Comparison of ENCODE assay signal across 10 mouse cellular contexts in the genomic region with DNA sequence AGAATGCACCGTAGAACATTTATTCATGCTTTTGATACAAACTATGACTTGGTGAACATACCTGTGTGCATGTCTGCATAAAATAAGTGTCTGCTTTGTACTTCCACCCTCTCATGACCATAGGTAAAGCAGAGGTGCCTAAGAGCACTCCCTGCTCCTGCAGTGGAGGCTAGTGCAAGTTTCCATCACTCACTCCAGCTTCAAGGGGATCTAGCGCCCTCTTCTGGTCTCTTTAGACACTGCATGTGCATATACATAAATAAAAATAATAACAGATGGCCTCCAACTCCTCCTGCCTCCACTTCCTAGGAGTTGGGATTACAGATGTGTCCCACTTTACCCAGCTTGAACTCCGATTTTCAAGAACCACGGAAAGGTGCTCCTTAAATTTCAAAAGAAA. TPM values are rescaled to one million over a fixed set of nuclear protein-coding genes. Genes with fewer than 3 reads are reported as not detected.
DNase-seq lines count a peak whose midpoint lies in the region; ATAC-seq and TF ChIP-seq lines count a peak whose summit lies in the region.
"Had no signal": no experiment of that assay in that cellular context is flagged by ENCODE, and none has a peak within 500 bp of the region (broad histone marks: within the 10 kb centered on the region; RNA-seq: fewer than 3 reads in every experiment).

No protein-coding gene starts in this region.

- H3K4me1 ChIP-seq in heart, embryonic 11.5 days (ENCODE audit: control insufficient read depth, insufficient read depth, low read length) = no peaks in the 10 kb centered on the region
- H3K4me1 ChIP-seq in small intestine, adult 2 months (ENCODE audit: control insufficient read depth, insufficient read depth, insufficient read length, low read length) = no peaks in the 10 kb centered on the region
- H3K4me1 ChIP-seq: limb, embryonic 15.5 days had no signal

- H3K4me3 ChIP-seq in heart, embryonic 11.5 days (ENCODE audit: low read depth, low read length) = no peak overlapping the region
- H3K4me3 ChIP-seq in small intestine, adult 2 months (ENCODE audit: low read depth, low read length) = no peak overlapping the region
- H3K4me3 ChIP-seq: erythroblast, embryonic 14.5 days; limb, embryonic 15.5 days had no signal

- no peak for TF ChIP-seq POLR2A in small intestine, adult 2 months (IDR thresholded peaks at IDR 0.05; ENCODE audit: low read depth, low read length)

- 62% methylated on average over 4 of the region's 4 CpGs for WGBS in heart, embryonic 11.5 days (ENCODE audit: insufficient replicate concordance)
- WGBS in small intestine, adult 2 months = 66% methylated on average over 4 of the region's 4 CpGs

- peak; percentile 68; the same call in 1 of the 2 replicates for TF ChIP-seq CTCF in small intestine, adult 2 months (IDR thresholded peaks at IDR 0.05; ENCODE audit: extremely low read depth, insufficient read length, insufficient replicate concordance, low read depth, low read length)

- H3K27me3 ChIP-seq in heart, embryonic 11.5 days (ENCODE audit: control insufficient read depth, insufficient read depth, low read length) = no peaks in the 10 kb centered on the region
- H3K27me3 ChIP-seq in small intestine, adult 2 months (ENCODE audit: control insufficient read depth, insufficient read depth, low read length) = no peaks in the 10 kb centered on the region
- H3K27me3 ChIP-seq: limb, embryonic 15.5 days had no signal

- intact Hi-C loops in heart, postnatal 14 days (cut with DNase I) = no loop called here

- H3K9ac ChIP-seq in heart, embryonic 11.5 days (ENCODE audit: low read depth, low read length) = no peak overlapping the region
- H3K9ac ChIP-seq: limb, embryonic 15.5 days had no signal

- 0 out of 2 replicates have a peak, but pooled peaks cover 3% of the 10 kb centered on the region for H3K9me3 ChIP-seq in heart, embryonic 11.5 days (replicated peaks; ENCODE audit: control insufficient read depth, low read length)
- H3K9me3 ChIP-seq: limb, embryonic 15.5 days had no signal

- H3K36me3 ChIP-seq in heart, embryonic 11.5 days (ENCODE audit: control insufficient read depth, insufficient read depth, low read length) = peaks cover 16% of the 10 kb centered on the region; the same call in 1 of the 2 replicates
- H3K36me3 ChIP-seq in small intestine, adult 2 months (ENCODE audit: control insufficient read depth, insufficient read depth, low read length) = peaks cover 36% of the 10 kb centered on the region

- no peak overlapping the region for H3K4me2 ChIP-seq in heart, embryonic 11.5 days
- H3K4me2 ChIP-seq: limb, embryonic 15.5 days had no signal

- ATAC-seq in heart, embryonic 11.5 days (replicated peaks; ENCODE audit: insufficient number of reproducible peaks, low FRiP score, low TSS enrichment) = no peak

- no peak overlapping the region for H3K27ac ChIP-seq in heart, embryonic 11.5 days (ENCODE audit: low read depth, low read length)
- no peak overlapping the region for H3K27ac ChIP-seq in small intestine, adult 2 months (ENCODE audit: insufficient read depth, low read depth, low read length)
- H3K27ac ChIP-seq: limb, embryonic 15.5 days had no signal

- peak; percentile 35 to 56 for DNase-seq in heart, postnatal 14 days
- DNase-seq in spleen, adult 12 weeks (ENCODE audit: low spot score) = peak; percentile 29
- DNase-seq in spleen, adult 18-20 months = no peak
- DNase-seq in cerebellum, postnatal 14 days = peak; percentile 42 to 66
- peak; percentile 37 to 51 for DNase-seq in layer of hippocampus, postnatal 10 days (ENCODE audit: low spot score in 2 of 2)
- no peak for DNase-seq in ovary, adult 18-20 months (ENCODE audit: low spot score)

RNA-seq across cellular contexts. Expression of gene Nfu1, which starts 7.9 kb away (rescaled TPM):
- 10 to 100 TPM; 68.9 to 73.5 TPM for total RNA-seq in heart, postnatal 14 days (2021)
- 96.8 and 102 TPM in 2 replicates for polyA plus RNA-seq in heart, embryonic 11.5 days (2014; fragmentation: Nextera tagmentation; extraction: Ambion mirVana)
- total RNA-seq in layer of hippocampus, postnatal 10 days (2021) = 10 to 100 TPM; 59.3 to 63.0 TPM
- polyA plus RNA-seq in small intestine, adult 2 months (2012; rRNA removed) = 12.9 and 36.3 TPM in 2 replicates

RNA-seq across cellular contexts. Expression of gene Gfpt1, which starts 25.7 kb away (rescaled TPM):
- 10 to 100 TPM; 14.2 to 15.5 TPM for total RNA-seq in heart, postnatal 14 days (2021)
- polyA plus RNA-seq in heart, embryonic 11.5 days (2014; fragmentation: Nextera tagmentation; extraction: Ambion mirVana) = 14.7 and 20.1 TPM in 2 replicates
- 10 to 100 TPM; 64.1 to 66.4 TPM for total RNA-seq in layer of hippocampus, postnatal 10 days (2021)
- polyA plus RNA-seq in small intestine, adult 2 months (2012; rRNA removed) = 9.1 and 16.0 TPM in 2 replicates

Comparison
In these comparisons a context has a peak if more than half of its experiments do, and no peak if none do; other contexts are left out.
1. DNase-seq: peak in heart, postnatal 14 days (2 of 2), spleen, adult 12 weeks (single experiment), cerebellum, postnatal 14 days (2 of 2) and layer of hippocampus, postnatal 10 days (2 of 2); none in spleen, adult 18-20 months (0 of 2) and ovary, adult 18-20 months (single experiment).